Mouse (Mus musculus): ENCODE results near the gene 4930519P11Rik. TPM values are rescaled to one million over a fixed set of nuclear protein-coding genes. Genes with fewer than 3 reads are reported as not detected.

Gene 4930519P11Rik
- polyA plus RNA-seq, 1 experiment from 2014 or later = 0.72 TPM

- Histone ChIP-seq H3K4me3 (ENCODE audit: low read depth, low read length) (no peak overlapping the region), H3K27me3 (ENCODE audit: control insufficient read depth, insufficient read depth, low read length) (no peaks in the 10 kb centered on the region), H3K9me3 (replicated peaks; ENCODE audit: control insufficient read depth, low read length) (no peaks in the 10 kb centered on the region), H3K4me1 (ENCODE audit: control insufficient read depth, insufficient read depth, low read length) (peaks cover 7% of the 10 kb centered on the region; the same call in 1 of the 2 replicates), H3K36me3 (ENCODE audit: control insufficient read depth, insufficient read depth, low read length) (no peaks in the 10 kb centered on the region), H3K4me2 (no peak overlapping the region), H3K9ac (ENCODE audit: low read depth, low read length) (no peak overlapping the region), H3K27ac (ENCODE audit: low read depth, low read length) (no peak overlapping the region)
- no peak for ATAC-seq (replicated peaks; ENCODE audit: insufficient number of reproducible peaks, low FRiP score, low TSS enrichment)
- WGBS (ENCODE audit: insufficient replicate concordance) = 83% methylated on average over 3 of the region's 3 CpGs
Observed at GRCm38 (mm10) chr2:154617061-154617460, 3.8 kb upstream of the 4930519P11Rik start.

- H3K9me3 ChIP-seq (replicated peaks; ENCODE audit: control insufficient read depth, low read length) = no peaks in the 10 kb centered on the region
- no peak overlapping the region for H3K4me3 ChIP-seq (ENCODE audit: low read depth, low read length)
- no peak overlapping the region for H3K27ac ChIP-seq (ENCODE audit: low read depth, low read length)
- 69% methylated on average over 5 of the region's 5 CpGs for WGBS (ENCODE audit: insufficient replicate concordance)
- no peak for ATAC-seq (replicated peaks; ENCODE audit: insufficient number of reproducible peaks, low FRiP score, low TSS enrichment)
- no peak overlapping the region for H3K4me2 ChIP-seq
- H3K36me3 ChIP-seq (ENCODE audit: control insufficient read depth, insufficient read depth, low read length) = no peaks in the 10 kb centered on the region
- no peaks in the 10 kb centered on the region for H3K27me3 ChIP-seq (ENCODE audit: control insufficient read depth, insufficient read depth, low read length)
- peaks cover 4% of the 10 kb centered on the region; the same call in 1 of the 2 replicates for H3K4me1 ChIP-seq (ENCODE audit: control insufficient read depth, insufficient read depth, low read length)
- no peak overlapping the region for H3K9ac ChIP-seq (ENCODE audit: low read depth, low read length)
Observed at GRCm38 (mm10) chr2:154615674-154616073, 2.4 kb upstream of the 4930519P11Rik start.

- no peak overlapping the region for H3K4me3 ChIP-seq (ENCODE audit: low read depth, low read length)
- peaks cover 4% of the 10 kb centered on the region; the same call in 1 of the 2 replicates for H3K4me1 ChIP-seq (ENCODE audit: control insufficient read depth, insufficient read depth, low read length)
- no peaks in the 10 kb centered on the region for H3K9me3 ChIP-seq (replicated peaks; ENCODE audit: control insufficient read depth, low read length)
- H3K27me3 ChIP-seq (ENCODE audit: control insufficient read depth, insufficient read depth, low read length) = no peaks in the 10 kb centered on the region
- H3K36me3 ChIP-seq (ENCODE audit: control insufficient read depth, insufficient read depth, low read length) = no peaks in the 10 kb centered on the region
- 60% methylated on average over 19 of the region's 19 CpGs for WGBS (ENCODE audit: insufficient replicate concordance)
- H3K9ac ChIP-seq (ENCODE audit: low read depth, low read length) = no peak overlapping the region
- H3K4me2 ChIP-seq = peak overlapping the region; percentile 38; the same call in 1 of the 2 replicates
- H3K27ac ChIP-seq (ENCODE audit: low read depth, low read length) = no peak overlapping the region
- no peak for ATAC-seq (replicated peaks; ENCODE audit: insufficient number of reproducible peaks, low FRiP score, low TSS enrichment)
Observed at GRCm38 (mm10) chr2:154614841-154615576, 1.8 kb upstream of the 4930519P11Rik start.

GRCm38 (mm10) chr2:154609050-154609767, 4.0 kb downstream of the 4930519P11Rik start:
- Histone ChIP-seq H3K4me3 (ENCODE audit: low read depth, low read length) (no peak overlapping the region), H3K27ac (ENCODE audit: low read depth, low read length) (no peak overlapping the region), H3K36me3 (ENCODE audit: control insufficient read depth, insufficient read depth, low read length) (no peaks in the 10 kb centered on the region), H3K9ac (ENCODE audit: low read depth, low read length) (no peak overlapping the region), H3K9me3 (replicated peaks; ENCODE audit: control insufficient read depth, low read length) (no peaks in the 10 kb centered on the region), H3K4me1 (ENCODE audit: control insufficient read depth, insufficient read depth, low read length) (no peaks in the 10 kb centered on the region; the same call in 1 of the 2 replicates), H3K27me3 (ENCODE audit: control insufficient read depth, insufficient read depth, low read length) (peaks cover 5% of the 10 kb centered on the region; the same call in 1 of the 2 replicates), H3K4me2 (no peak overlapping the region)
- 55% methylated on average over 10 of the region's 10 CpGs for WGBS (ENCODE audit: insufficient replicate concordance)
- no peak for ATAC-seq (replicated peaks; ENCODE audit: insufficient number of reproducible peaks, low FRiP score, low TSS enrichment)

GRCm38 (mm10) chr2:154606965-154607364, 6.3 kb downstream of the 4930519P11Rik start:
- H3K4me3 ChIP-seq (ENCODE audit: low read depth, low read length) = no peak overlapping the region
- 69% methylated on average over 1 of the region's 1 CpGs for WGBS (ENCODE audit: insufficient replicate concordance)
- no peak for ATAC-seq (replicated peaks; ENCODE audit: insufficient number of reproducible peaks, low FRiP score, low TSS enrichment)
- no peaks in the 10 kb centered on the region for H3K36me3 ChIP-seq (ENCODE audit: control insufficient read depth, insufficient read depth, low read length)
- no peaks in the 10 kb centered on the region for H3K9me3 ChIP-seq (replicated peaks; ENCODE audit: control insufficient read depth, low read length)
- H3K4me1 ChIP-seq (ENCODE audit: control insufficient read depth, insufficient read depth, low read length) = no peaks in the 10 kb centered on the region
- no peak overlapping the region for H3K4me2 ChIP-seq
- H3K27me3 ChIP-seq (ENCODE audit: control insufficient read depth, insufficient read depth, low read length) = peaks cover 5% of the 10 kb centered on the region; the same call in 1 of the 2 replicates
- H3K9ac ChIP-seq (ENCODE audit: low read depth, low read length) = no peak overlapping the region
- no peak overlapping the region for H3K27ac ChIP-seq (ENCODE audit: low read depth, low read length)

- Histone ChIP-seq H3K4me1 (ENCODE audit: control insufficient read depth, insufficient read depth, low read length) (no peaks in the 10 kb centered on the region), H3K9me3 (replicated peaks; ENCODE audit: control insufficient read depth, low read length) (no peaks in the 10 kb centered on the region), H3K4me3 (ENCODE audit: low read depth, low read length) (peak overlapping the region; percentile 81), H3K27me3 (ENCODE audit: control insufficient read depth, insufficient read depth, low read length) (peaks cover 5% of the 10 kb centered on the region; the same call in 1 of the 2 replicates), H3K27ac (ENCODE audit: low read depth, low read length) (no peak overlapping the region), H3K4me2 (peak overlapping the region; percentile 66), H3K9ac (ENCODE audit: low read depth, low read length) (peak overlapping the region; percentile 50), H3K36me3 (ENCODE audit: control insufficient read depth, insufficient read depth, low read length) (no peaks in the 10 kb centered on the region)
- 29% methylated on average over 7 of the region's 7 CpGs for WGBS (ENCODE audit: insufficient replicate concordance)
- no peak for ATAC-seq (replicated peaks; ENCODE audit: insufficient number of reproducible peaks, low FRiP score, low TSS enrichment)
Observed at GRCm38 (mm10) chr2:154604156-154604555, 9.1 kb downstream of the 4930519P11Rik start.

GRCm38 (mm10) chr2:154603638-154604153, 9.5 kb downstream of the 4930519P11Rik start, which contains the start of gene Pxmp4:
Gene Pxmp4 (minus strand): TSS chr2:154603708.
- peak within 1 kb of the TSS; percentile 65 for H3K27ac ChIP-seq (ENCODE audit: low read depth, low read length)
- H3K4me2 ChIP-seq = peak within 1 kb of the TSS; percentile 66
- no peaks in the 10 kb centered on the region for H3K36me3 ChIP-seq (ENCODE audit: control insufficient read depth, insufficient read depth, low read length)
- no peaks in the 10 kb centered on the region for H3K4me1 ChIP-seq (ENCODE audit: control insufficient read depth, insufficient read depth, low read length)
- WGBS (ENCODE audit: insufficient replicate concordance) = under 1% methylated on average over 13 of the region's 13 CpGs
- H3K9me3 ChIP-seq (replicated peaks; ENCODE audit: control insufficient read depth, low read length) = no peaks in the 10 kb centered on the region
- ATAC-seq (replicated peaks; ENCODE audit: insufficient number of reproducible peaks, low FRiP score, low TSS enrichment) = peak; percentile 100
- peak within 1 kb of the TSS; percentile 81 for H3K4me3 ChIP-seq (ENCODE audit: low read depth, low read length)
- H3K27me3 ChIP-seq (ENCODE audit: control insufficient read depth, insufficient read depth, low read length) = peaks cover 4% of the 10 kb centered on the region; the same call in 1 of the 2 replicates
- peak within 1 kb of the TSS; percentile 91 for H3K9ac ChIP-seq (ENCODE audit: low read depth, low read length)

- peak overlapping the region; percentile 81 for H3K4me3 ChIP-seq (ENCODE audit: low read depth, low read length)
- H3K27me3 ChIP-seq (ENCODE audit: control insufficient read depth, insufficient read depth, low read length) = no peaks in the 10 kb centered on the region
- H3K36me3 ChIP-seq (ENCODE audit: control insufficient read depth, insufficient read depth, low read length) = no peaks in the 10 kb centered on the region
- WGBS (ENCODE audit: insufficient replicate concordance) = 18% methylated on average over 22 of the region's 22 CpGs
- peak overlapping the region; percentile 91 for H3K9ac ChIP-seq (ENCODE audit: low read depth, low read length)
- peak overlapping the region; percentile 65 for H3K27ac ChIP-seq (ENCODE audit: low read depth, low read length)
- ATAC-seq (replicated peaks; ENCODE audit: insufficient number of reproducible peaks, low FRiP score, low TSS enrichment) = no peak; the same call in 1 of the 2 replicates
- no peaks in the 10 kb centered on the region for H3K9me3 ChIP-seq (replicated peaks; ENCODE audit: control insufficient read depth, low read length)
- peak overlapping the region; percentile 66 for H3K4me2 ChIP-seq
- H3K4me1 ChIP-seq (ENCODE audit: control insufficient read depth, insufficient read depth, low read length) = no peaks in the 10 kb centered on the region
Observed at GRCm38 (mm10) chr2:154603007-154603637, 10.1 kb downstream of the 4930519P11Rik start.

All from heart, embryonic 11.5 days (tissue).